Mouse (Mus musculus): Measurements from ENCODE around the gene Gstp2.

GRCm38 (mm10) chr19:4045966-4046865 lies at the start of gene Gstp2:
- TF ChIP-seq EP300 (IDR thresholded peaks at IDR 0.05; ENCODE audit: insufficient read depth, low read depth, low read length), result peak; percentile 86
- no peak for TF ChIP-seq POLR2A (IDR thresholded peaks at IDR 0.05; ENCODE audit: insufficient read depth, low read length)
- TF ChIP-seq CTCF (IDR thresholded peaks at IDR 0.05; ENCODE audit: low read depth, low read length), result peak; percentile 10
